Comparison of ENCODE assay signal across 30 mouse cellular contexts in genomic region chr6:91205346-91205745, GRCm38 (mm10). TPM values are rescaled to one million over a fixed set of nuclear protein-coding genes. Genes with fewer than 3 reads are reported as not detected.
DNase-seq lines count a peak whose midpoint lies in the region; ATAC-seq lines count a peak whose summit lies in the region.
"Had no signal": no experiment of that assay in that cellular context is flagged by ENCODE, and none has a peak within 500 bp of the region (broad histone marks: within the 10 kb centered on the region; RNA-seq: fewer than 3 reads in every experiment).

No protein-coding gene starts in this region.

- peak overlapping the region; percentile 19; the same call in 1 of the 2 replicates for H3K27ac ChIP-seq in embryonic facial prominence, embryonic 14.5 days (replicated peaks; ENCODE audit: low read depth, low read length)
- H3K27ac ChIP-seq in limb, embryonic 13.5 days = no peak overlapping the region
- H3K27ac ChIP-seq in forebrain, embryonic 15.5 days (replicated peaks) = no peak overlapping the region
- H3K27ac ChIP-seq: hindbrain, embryonic 13.5 days; kidney, postnatal 0 days; liver, embryonic 13.5 days; macrophage; midbrain, embryonic 13.5 days; neural tube, embryonic 15.5 days; stomach, embryonic 15.5 days had no signal

- H3K9me3 ChIP-seq in embryonic facial prominence, embryonic 14.5 days (ENCODE audit: control insufficient read depth, low read length) = no peaks in the 10 kb centered on the region
- H3K9me3 ChIP-seq in limb, embryonic 13.5 days = no peaks in the 10 kb centered on the region
- no peaks in the 10 kb centered on the region for H3K9me3 ChIP-seq in forebrain, embryonic 15.5 days
- H3K9me3 ChIP-seq: hindbrain, embryonic 13.5 days; liver, embryonic 13.5 days; midbrain, embryonic 13.5 days; neural tube, embryonic 15.5 days; stomach, embryonic 15.5 days had no signal

- no peak for ATAC-seq in embryonic facial prominence, embryonic 14.5 days (ENCODE audit: low read depth)
- ATAC-seq in limb, embryonic 13.5 days (ENCODE audit: low FRiP score, low read depth) = no peak
- ATAC-seq in forebrain, embryonic 15.5 days (replicated peaks) = no peak
- ATAC-seq: forebrain, embryonic 16.5 days; intestine, embryonic 16.5 days; midbrain, embryonic 13.5 days had no signal

- 66% methylated on average over 3 of the region's 3 CpGs for WGBS in embryonic facial prominence, embryonic 14.5 days
- 40% methylated on average over 3 of the region's 3 CpGs for WGBS in limb, embryonic 13.5 days
- WGBS in forebrain, embryonic 15.5 days = 73% methylated on average over 3 of the region's 3 CpGs

- H3K9ac ChIP-seq in embryonic facial prominence, embryonic 14.5 days (ENCODE audit: low read depth, low read length) = peak overlapping the region; percentile 22; the same call in 1 of the 2 replicates
- 0 out of 2 replicates have a peak overlapping the region, but pooled peaks have one; percentile 13 for H3K9ac ChIP-seq in limb, embryonic 13.5 days
- H3K9ac ChIP-seq in forebrain, embryonic 15.5 days (replicated peaks) = no peak overlapping the region
- H3K9ac ChIP-seq: hindbrain, embryonic 13.5 days; liver, embryonic 13.5 days; midbrain, embryonic 13.5 days; neural tube, embryonic 15.5 days; stomach, embryonic 15.5 days had no signal

- DNase-seq in ovary, postnatal 36 days (ENCODE audit: low spot score) = peak; percentile 78
- no peak for DNase-seq in ovary, postnatal 14 days (ENCODE audit: low spot score)
- DNase-seq in embryonic facial prominence, embryonic 14.5 days (ENCODE audit: low spot score) = no peak
- DNase-seq in right cerebral cortex, postnatal 4 days = no peak
- no peak for DNase-seq in left cerebral cortex, postnatal 14 days (ENCODE audit: low spot score in 2 of 2)
- DNase-seq: adrenal gland, postnatal 10 days; cerebellum, adult 11 months; cerebellum, adult 9-10 months; cerebellum, postnatal 36 days; embryo, embryonic 11 days; heart, postnatal 14 days; kidney, adult 8-10 months; kidney, postnatal 4 days; layer of hippocampus, postnatal 36 days; liver, embryonic 13.5 days; lung, adult 2 months; lung, postnatal 10 days; right cerebral cortex, postnatal 14 days; thymus, postnatal 14 days had no signal

- peaks cover 37% of the 10 kb centered on the region for H3K4me1 ChIP-seq in embryonic facial prominence, embryonic 14.5 days (ENCODE audit: control insufficient read depth, insufficient read depth, low read length)
- H3K4me1 ChIP-seq in limb, embryonic 13.5 days = peaks cover 69% of the 10 kb centered on the region
- H3K4me1 ChIP-seq in forebrain, embryonic 15.5 days = peaks cover 11% of the 10 kb centered on the region
- H3K4me1 ChIP-seq: liver, embryonic 13.5 days had no signal

- no peaks in the 10 kb centered on the region for H3K27me3 ChIP-seq in embryonic facial prominence, embryonic 14.5 days (replicated peaks; ENCODE audit: control insufficient read depth, insufficient read depth, low read length)
- H3K27me3 ChIP-seq in limb, embryonic 13.5 days = no peaks in the 10 kb centered on the region
- H3K27me3 ChIP-seq in forebrain, embryonic 15.5 days = no peaks in the 10 kb centered on the region
- H3K27me3 ChIP-seq: hindbrain, embryonic 13.5 days; neural tube, embryonic 15.5 days; stomach, embryonic 15.5 days had no signal

- no peak overlapping the region for H3K4me3 ChIP-seq in embryonic facial prominence, embryonic 14.5 days (ENCODE audit: low read depth, low read length)
- H3K4me3 ChIP-seq in limb, embryonic 13.5 days = no peak overlapping the region
- H3K4me3 ChIP-seq in forebrain, embryonic 15.5 days = no peak overlapping the region
- H3K4me3 ChIP-seq: hindbrain, embryonic 13.5 days; liver, embryonic 13.5 days; midbrain, embryonic 13.5 days; neural tube, embryonic 15.5 days; stomach, embryonic 15.5 days had no signal

- intact Hi-C loops in left cerebral cortex, postnatal 14 days (cut with DNase I) = no loop called here

- no peaks in the 10 kb centered on the region for H3K36me3 ChIP-seq in embryonic facial prominence, embryonic 14.5 days (ENCODE audit: control insufficient read depth, insufficient read depth, low read length)
- H3K36me3 ChIP-seq in limb, embryonic 13.5 days = no peaks in the 10 kb centered on the region
- H3K36me3 ChIP-seq in forebrain, embryonic 15.5 days = no peaks in the 10 kb centered on the region
- H3K36me3 ChIP-seq: hindbrain, embryonic 13.5 days; liver, embryonic 13.5 days; midbrain, embryonic 13.5 days; neural tube, embryonic 15.5 days; stomach, embryonic 15.5 days had no signal

- no peak overlapping the region for H3K4me2 ChIP-seq in embryonic facial prominence, embryonic 14.5 days (ENCODE audit: low read depth, low read length)
- H3K4me2 ChIP-seq in limb, embryonic 13.5 days (replicated peaks) = no peak overlapping the region
- no peak overlapping the region for H3K4me2 ChIP-seq in forebrain, embryonic 15.5 days (replicated peaks)
- H3K4me2 ChIP-seq: hindbrain, embryonic 13.5 days; liver, embryonic 13.5 days; midbrain, embryonic 13.5 days; neural tube, embryonic 15.5 days; stomach, embryonic 15.5 days had no signal

RNA-seq across cellular contexts. Expression of gene Fbln2, which starts 6.9 kb away (rescaled TPM):
- polyA plus RNA-seq in embryonic facial prominence, embryonic 14.5 days (2014; fragmentation: Nextera tagmentation; extraction: Ambion mirVana) = 202 and 230 TPM in 2 replicates
- polyA plus RNA-seq in limb, embryonic 13.5 days (2015; fragmentation: Nextera tagmentation; extraction: Ambion mirVana) = 192 and 196 TPM in 2 replicates
- 10.0 and 11.1 TPM in 2 replicates for polyA plus RNA-seq in forebrain, embryonic 15.5 days (2015; fragmentation: Nextera tagmentation; extraction: Ambion mirVana)
- 1 to 10 TPM; 9.6 to 9.9 TPM for total RNA-seq in left cerebral cortex, postnatal 14 days (2021)
- total RNA-seq: megakaryocyte-erythroid progenitor cell, adult 5-6 weeks had no signal

RNA-seq across cellular contexts. Expression of gene Hdac11, which starts 48.9 kb away (rescaled TPM):
- 15.4 and 15.7 TPM in 2 replicates for polyA plus RNA-seq in embryonic facial prominence, embryonic 14.5 days (2014; fragmentation: Nextera tagmentation; extraction: Ambion mirVana)
- 16.1 and 18.6 TPM in 2 replicates for polyA plus RNA-seq in limb, embryonic 13.5 days (2015; fragmentation: Nextera tagmentation; extraction: Ambion mirVana)
- polyA plus RNA-seq in forebrain, embryonic 15.5 days (2015; fragmentation: Nextera tagmentation; extraction: Ambion mirVana) = 21.1 and 24.1 TPM in 2 replicates
- 100 to 1,000 TPM; 130 to 142 TPM for total RNA-seq in left cerebral cortex, postnatal 14 days (2021)

Comparison
In these comparisons a context has a peak if more than half of its experiments do, and no peak if none do; other contexts are left out.
1. RNA of gene Fbln2, which starts 6.9 kb away (polyA plus RNA-seq): 202 to 230 TPM in embryonic facial prominence, embryonic 14.5 days and 192 to 196 TPM in limb, embryonic 13.5 days; 10.0 to 11.1 TPM in forebrain, embryonic 15.5 days; every median in the first group is over 10 times any median in the second.